Mouse (Mus musculus) embryo, embryonic 10.5 days (tissue): Measurements from ENCODE around the gene Trappc2l.
A peak's percentile ranks its signal among the peaks of the same experiment; 100 is the strongest.
"Not testable (repeated sequence)": the region's sequence is repeated elsewhere in the genome, so short reads cannot be mapped to it uniquely, and the experiment has no call there.

Experiments
- DNase-seq: peaks from one replicate; pipeline ENCODE4 v3.0.0-alpha.2; 2015; ENCODE audit warnings: low spot score

The Trappc2l gene

DNA sequence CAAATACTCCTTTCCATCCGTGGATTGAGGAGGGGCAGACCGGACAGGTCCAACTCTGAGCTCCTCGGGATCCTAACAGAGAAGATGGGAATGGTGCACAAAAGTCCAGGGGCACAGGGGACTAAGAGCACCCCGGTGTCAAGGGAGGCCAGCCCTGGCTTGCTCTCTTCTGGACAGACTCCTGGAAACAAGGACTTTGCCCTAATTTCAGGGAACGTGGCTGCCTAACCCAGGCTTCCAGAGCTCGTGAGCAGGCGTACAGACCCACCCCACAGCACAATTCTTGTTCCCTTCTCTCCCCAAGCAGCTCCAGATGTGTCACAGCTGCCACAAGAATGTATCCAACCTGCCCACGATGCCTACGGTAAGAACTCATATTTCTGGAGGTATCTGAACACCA lies 14.4 kb downstream of the Trappc2l start:
- DNase-seq = no peak

DNA sequence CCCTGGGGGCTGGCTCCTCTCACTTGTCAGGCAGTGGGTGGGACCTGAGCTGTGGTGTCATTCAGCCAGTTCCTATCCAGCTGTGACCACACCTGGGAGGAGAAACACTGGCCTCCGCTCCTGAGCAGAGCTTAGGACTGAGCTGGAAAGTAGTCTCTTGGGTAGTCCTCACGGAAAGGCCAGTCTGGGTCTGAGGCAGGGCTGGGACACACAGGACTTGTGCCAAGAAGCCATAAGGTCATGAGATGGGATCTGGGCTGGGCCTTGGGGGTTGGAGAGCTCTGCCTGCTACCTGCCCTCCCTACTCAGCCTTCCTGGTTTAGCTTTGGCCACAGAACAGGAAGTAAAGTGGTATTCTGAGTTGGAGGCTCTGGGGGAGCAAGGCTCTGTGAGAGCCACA lies 15.5 kb downstream of the Trappc2l start:
- no peak for DNase-seq

DNA sequence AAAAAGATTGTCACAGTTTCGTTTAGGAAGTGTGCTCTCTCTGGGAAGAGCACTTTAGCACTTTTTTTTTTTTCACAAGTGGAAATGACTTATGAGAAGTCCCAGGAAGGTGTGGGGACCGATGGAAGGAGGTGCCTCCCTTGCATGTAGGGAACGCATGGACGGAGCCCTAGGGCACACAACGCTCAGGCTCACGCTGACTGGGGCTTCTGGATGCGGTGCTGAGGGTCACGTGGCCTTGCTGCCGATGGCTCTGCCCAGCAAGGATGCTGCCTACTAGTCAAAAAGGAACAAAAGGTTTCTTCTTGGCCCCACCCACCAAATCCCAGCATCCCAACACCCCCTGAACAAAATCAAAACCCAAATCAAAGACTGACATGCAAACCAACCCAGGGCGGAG lies 17.9 kb downstream of the Trappc2l start:
- DNase-seq = no peak

DNA sequence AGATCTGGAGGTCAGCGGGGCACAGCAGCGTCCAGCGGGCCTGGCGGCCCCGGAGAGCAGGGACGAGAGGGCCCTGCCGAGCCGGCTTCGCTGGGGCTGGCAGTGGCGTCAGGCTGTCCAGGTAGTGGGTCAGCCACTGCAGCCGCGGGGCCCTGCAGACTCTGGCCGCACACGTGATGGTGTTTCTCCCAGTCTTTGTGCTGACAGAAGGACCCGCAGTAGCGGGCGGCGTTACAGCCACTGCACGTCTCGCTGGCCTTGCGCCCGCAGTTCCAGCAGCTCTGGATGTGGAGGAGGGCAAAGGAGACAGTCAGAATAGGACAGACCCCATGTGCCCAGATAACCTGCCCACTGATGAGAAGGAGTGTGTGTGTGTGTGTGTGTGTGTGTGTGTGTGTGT lies 19.3 kb downstream of the Trappc2l start:
- no peak for DNase-seq

DNA sequence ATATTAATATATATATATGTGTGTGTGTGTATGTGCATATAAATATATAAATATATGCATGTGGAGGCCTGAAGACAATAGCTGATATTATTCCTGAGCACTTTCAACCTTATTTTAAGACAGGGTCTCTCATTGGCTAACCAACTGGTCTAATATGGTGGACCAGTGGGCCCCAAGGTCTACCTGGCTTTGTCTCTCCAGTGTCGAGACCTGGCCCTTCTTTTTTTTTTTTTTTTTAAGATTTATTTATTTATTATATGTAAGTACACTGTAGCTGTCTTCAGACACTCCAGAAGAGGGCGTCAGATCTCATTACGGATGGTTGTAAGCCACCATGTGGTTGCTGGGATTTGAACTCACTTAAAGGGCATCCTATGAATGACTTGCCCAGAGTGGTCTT lies 20.7 kb downstream of the Trappc2l start:
- DNase-seq = not testable (repeated sequence)

DNA sequence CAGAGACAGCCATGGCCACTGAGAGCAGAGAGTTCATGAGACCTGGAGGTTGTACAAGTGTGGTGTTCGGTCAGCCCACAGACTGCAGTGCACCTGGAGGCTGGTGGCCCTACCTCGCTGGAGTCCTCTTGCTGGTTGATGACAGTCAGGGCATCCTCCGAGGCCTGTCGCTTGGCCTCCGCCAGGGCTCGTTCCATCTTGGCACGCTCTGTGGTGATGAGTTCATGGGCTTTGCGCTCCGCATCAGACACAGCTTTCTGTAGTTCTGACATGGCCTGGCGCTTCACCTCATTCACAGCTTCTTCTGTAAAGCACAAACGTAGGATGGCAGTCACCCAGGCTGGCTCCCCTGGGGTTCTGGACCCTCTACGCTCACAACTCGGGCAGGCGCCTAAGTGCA lies 21.8 kb downstream of the Trappc2l start:
- DNase-seq = no peak

DNA sequence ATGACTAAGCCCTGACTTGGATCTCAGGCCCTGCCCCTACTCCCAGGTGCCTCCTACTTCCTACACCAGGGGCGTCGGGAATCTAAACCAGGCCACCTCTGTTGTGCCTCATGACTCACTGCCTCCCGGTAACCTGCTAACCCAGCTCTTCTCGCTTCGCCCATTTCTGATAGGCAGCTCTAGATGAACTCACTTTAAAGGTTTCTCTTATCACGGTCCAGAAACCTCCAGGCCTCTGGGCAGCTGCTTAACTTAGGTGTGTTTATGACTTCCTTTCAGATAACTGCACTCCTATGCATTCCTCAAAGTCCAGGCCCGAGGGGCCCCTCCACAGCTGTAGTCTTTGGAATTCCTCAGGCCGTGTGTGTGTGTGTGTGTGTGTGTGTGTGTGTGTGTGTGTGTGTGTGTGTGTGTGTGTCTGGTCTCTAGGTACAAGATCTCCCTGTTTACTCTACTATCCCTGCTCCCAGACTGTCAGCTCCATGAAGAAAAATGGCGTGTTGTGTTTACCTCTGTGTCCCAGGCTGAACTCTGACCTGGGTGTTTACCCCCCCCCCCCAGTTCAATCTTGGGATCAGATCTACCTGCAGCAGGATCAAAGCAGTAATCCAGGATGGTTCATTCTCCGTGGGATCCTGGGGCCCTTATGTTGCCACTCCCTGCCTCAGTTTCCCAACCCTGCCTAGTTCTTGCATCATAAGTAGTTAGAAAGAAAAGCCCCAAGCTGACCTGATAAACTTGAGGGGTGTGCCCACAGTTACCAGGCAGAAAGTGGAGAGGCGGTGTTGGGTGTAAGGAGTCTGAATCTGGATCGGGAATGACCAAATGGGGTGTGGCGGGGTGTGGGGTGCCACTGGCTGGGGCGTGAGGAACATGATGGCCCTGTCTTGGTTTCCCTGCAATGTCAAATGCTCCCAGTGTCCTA lies 24.7 kb downstream of the Trappc2l start:
- no peak for DNase-seq

DNA sequence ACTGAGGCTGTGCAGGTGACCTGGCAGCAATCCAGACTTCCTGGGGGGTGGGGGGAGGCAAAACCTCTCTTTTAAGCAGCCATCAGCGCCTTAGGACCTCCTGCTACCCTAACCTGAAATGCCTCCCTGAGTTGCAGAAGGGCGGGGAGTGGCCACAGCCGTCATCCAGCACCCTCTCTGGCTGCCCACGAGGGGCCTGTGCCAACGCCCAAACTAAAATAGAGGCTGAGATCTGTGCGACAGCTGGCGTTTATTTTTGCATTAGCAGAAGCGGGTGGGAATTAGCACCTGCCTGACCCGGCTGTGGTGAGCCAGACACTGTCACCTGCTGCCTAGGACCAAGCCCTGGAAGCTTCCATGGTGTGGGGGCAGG lies 25.3 kb downstream of the Trappc2l start:
- no peak for DNase-seq

DNA sequence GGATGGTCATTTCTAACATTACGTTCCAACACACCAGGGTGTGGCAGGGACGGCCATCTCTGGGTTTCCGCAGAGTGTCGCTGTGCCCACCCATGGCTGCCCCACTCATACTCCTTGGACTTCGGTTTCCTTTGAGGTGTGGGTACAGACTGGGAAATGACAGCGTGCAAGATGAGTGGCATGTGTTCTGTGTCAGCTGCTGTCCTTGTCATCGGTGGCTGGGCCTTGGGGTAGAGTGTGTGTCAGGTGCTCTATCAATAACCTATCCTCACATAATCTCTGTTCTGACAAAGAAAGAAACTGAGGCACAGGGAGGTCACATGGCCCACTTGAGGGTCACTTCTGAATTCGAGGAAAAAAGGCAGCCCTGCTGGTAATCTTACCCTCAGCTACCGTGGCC lies 25.8 kb downstream of the Trappc2l start:
- DNase-seq = no peak

DNA sequence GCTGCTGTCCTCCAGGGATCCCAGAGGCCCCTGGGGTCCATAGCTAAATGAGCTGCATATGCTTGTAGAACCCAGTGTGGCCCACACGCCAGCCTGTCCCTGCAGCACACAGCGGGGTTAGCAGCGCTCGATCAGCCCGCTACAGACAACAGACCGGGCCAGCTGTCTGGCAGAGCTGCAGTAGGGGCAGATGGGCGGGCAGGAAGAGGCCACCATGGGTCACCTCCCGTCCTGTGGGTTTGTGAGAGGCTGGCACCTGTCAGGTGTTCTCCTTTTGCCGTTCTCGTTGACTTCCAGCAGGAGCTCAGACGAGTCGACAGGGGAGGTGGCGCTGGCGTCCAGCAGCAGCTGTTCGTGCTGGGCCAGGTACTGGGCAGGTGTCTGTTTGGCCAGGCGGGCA lies 27.2 kb downstream of the Trappc2l start:
- no peak for DNase-seq

DNA sequence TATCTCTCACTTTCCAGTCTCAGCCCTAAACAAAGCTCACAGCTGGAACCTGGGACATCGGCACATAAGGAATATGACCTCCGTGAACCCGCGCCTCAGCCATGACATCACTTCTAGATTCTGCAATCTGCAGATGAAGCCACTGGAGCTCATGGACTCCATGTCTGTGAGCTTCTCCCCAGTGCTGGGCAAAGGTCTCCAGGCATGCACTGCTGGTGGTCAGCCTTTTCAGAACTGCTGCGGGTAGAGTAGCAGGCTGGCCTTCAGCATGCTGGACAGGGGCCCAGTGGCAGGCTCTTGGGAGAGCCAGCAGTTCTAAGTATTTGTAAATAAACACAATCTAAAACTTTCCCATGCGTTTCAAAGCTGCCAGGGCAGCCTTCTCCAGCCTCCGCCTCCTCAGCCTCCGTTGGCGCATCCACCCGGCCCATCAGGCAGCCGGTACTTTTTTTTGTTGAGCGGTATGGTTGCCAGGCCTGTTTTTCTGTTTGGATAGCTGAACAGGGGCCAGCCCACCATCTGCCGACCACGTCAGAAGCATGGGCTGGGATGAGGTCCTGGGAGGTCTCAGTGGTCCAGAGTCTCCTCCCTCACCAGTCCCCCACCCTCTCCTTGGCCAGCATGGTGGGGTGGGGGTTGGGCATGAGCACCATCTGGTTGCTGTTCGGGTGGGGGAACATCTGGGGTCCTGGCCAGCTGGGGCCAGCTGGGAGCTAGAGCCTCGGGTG lies 28.2 kb downstream of the Trappc2l start:
- peak; percentile 60 for DNase-seq

DNA sequence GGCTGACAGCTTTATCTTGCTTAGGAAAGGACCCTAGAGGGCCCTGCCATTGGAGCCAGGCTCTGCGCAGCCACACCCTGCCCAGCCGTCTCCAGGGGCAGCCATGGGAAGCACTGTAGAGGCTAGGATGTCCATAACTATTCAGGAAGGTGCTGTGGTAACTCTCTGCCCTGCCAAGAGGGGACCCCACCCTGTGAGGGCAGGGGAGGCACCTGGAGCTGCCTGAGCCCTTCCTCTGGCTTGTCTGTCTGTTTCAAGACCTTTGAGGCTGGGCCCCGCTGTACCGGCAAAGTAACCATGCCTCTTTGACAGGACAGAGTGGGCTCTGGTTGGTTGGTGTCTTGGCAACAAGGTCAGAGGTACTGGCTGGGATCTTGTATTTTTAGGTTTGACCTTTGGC lies 29.4 kb downstream of the Trappc2l start:
- no peak for DNase-seq

DNA sequence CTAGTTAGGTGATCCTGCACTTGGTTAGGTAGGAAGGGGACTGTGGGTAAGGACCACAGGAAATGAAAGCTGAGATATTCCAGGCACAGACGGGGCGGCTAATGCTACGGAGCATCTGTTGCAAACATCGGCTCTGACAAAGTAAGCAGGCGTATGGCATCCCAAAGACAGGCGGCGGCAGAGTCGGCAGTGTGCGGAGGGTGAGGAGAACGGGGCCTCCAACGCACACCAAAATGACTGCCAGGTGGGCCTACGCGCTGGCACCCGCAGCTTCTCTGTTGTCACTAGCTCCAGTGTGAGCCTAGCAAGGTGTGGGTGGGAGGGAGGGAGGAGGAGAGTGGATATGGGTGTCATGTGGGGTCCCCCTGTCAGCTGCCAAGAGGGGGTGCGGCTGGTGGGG lies 30.0 kb downstream of the Trappc2l start:
- DNase-seq = no peak

DNA sequence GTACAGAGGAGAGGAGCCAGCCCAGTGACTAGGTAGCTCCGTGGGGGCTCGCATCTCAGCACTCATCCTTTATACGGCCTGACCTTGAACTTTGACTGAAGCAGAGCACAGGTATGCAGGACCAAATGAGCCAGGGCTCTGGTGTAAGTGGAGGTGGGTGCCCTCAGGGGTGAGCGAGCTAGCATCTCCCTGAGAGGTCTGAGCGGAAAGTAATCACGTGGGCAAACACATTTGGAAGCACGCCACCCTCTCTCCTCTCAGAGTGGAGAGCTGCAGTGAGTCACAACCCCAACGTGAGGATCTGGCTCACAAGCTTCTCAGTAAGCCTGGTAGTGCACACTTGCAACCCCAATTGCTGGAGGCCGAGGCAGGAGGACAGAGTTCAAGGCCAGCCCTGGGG lies 30.6 kb downstream of the Trappc2l start:
- no peak for DNase-seq

DNA sequence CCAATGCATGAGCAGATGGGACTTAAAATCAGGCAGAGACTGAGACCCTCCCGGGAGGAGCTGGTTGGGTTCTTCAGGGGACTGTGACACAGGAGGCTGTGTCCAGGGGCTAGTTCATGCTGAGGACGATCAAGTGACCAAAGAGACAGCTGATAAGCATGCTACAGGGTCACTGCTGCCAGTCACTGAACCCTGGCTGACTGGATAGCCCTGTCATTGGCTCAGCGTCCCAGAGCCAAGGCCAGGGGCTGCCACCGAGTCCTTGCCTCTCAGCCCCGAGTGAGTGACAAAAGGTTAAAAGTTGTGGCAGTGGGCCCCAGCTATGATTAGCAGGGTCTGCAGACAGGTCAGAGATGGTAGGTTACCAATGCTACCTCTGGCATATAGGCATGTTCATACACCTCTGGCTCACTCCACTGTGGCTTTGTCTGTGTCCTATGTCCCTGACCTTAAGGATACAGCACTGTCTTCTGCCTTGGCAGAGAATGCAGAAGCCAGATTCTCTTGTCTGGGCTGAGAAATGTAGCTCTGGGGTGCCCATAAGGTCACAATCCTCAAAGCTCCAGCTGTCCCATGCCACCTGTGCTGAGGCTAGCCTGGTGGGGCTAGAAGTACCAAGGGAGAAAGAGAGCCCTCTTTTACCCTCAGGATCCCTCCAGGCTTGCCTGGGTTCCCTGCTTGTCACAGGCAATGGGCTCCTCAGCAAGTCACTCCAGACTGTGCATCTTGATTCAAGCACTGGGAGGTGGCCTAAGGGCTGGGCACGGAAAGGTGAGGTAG lies 32.9 kb downstream of the Trappc2l start:
- no peak for DNase-seq

DNA sequence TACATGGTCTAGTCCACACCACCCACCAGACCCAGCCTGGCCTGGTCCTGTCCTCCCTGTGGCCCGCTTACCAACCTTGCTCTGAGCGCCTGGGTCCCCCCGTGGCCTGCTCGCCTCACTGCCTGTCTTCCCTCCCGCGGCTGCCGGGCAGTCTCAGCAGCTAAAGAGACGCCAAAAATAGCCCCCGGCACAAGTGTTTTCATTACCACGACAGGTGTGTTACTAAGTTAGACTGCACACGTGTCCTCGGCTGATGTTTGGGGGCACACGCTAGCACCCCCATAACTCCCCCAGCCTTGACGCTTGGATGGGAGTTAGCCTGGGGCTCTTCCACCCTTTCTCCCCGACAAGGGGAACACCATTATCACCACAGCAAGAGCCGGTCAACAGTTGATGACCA lies 34.9 kb downstream of the Trappc2l start:
- no peak for DNase-seq

DNA sequence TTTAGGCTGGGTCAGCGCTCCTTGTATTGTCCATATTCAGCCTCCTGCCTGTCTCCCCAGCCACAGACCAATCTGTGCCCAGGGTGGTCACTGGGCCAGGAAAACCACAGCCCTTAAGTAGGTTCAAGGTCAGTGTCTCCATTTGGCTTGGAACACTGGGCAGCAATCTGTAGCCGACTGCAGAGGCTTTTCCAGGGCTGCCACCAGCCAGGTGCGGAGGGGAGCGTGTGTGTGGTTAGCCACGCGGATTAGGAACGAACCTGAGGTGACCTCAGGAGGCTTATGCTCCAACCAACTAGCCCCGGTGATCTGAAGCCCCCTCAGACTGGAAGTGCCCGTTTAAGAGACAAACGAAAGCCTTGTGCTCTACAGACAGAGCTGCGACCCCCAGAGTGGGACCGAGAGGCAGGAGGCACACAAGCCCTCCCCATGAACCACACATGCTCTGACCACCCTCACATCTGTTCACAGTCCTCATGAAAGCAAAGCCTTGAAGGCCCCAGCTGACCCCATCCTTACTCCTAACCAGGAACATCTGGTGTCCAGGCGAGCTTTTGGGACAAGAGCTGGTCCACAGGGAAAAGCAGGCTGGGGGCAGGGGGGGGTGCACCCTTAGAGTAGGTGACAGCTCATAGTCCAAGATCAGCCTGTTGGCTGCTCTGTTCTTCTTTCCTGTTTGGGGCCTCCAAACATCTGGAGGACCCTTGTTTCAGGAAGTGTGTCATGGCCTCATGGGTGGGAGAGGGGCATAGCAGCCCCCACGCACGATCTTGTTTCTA lies 36.9 kb downstream of the Trappc2l start:
- DNase-seq = peak; percentile 52

DNA sequence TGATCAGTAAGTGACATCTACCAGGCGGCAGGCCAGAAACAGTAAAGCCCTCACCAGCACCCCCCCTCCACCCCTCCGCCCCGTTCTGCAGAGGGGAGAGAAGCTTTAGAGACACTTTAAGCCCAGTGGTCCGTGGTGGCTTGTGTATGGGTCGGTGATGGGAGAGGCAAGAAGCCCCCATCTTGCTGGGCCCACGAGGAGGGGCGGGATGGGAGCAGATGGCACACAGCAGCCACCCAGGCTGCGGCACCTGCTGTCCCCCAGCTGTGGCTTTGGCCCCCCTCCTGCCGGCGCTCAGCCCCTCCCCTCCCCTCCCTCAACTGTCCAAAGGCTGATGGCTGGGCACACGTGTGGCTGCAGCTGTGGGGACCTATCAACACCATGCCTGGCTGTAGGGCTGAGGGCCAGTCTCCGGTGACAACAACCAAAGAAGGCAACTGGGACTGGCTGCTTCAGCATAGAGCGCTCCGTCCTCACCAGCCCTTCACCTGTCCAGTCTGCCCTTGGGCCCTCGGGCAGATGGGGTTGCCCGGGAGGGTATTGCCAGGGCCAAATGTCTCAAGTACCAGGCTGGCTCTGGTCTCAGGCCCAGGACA lies 40.0 kb downstream of the Trappc2l start:
- no peak for DNase-seq

DNA sequence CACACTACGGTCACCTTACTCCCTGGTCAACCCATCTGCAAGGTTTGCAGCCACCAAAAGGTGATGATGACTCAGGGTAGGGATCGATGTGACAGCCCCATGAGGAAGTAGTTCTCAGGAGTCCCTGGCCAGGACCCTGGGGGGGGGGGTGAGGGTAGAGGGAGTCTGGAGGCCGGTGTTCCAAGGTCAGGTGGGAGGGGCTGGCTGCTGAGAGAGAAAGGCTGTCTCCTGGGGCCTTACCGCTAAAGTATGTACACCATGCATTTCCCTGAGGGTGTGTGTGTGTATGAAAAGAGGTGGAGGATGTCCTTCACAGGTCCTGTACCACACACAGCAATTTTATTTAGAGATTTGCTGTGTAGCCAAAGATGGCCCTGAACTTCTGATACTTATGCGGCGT lies 41.2 kb downstream of the Trappc2l start:
- no peak for DNase-seq

DNA sequence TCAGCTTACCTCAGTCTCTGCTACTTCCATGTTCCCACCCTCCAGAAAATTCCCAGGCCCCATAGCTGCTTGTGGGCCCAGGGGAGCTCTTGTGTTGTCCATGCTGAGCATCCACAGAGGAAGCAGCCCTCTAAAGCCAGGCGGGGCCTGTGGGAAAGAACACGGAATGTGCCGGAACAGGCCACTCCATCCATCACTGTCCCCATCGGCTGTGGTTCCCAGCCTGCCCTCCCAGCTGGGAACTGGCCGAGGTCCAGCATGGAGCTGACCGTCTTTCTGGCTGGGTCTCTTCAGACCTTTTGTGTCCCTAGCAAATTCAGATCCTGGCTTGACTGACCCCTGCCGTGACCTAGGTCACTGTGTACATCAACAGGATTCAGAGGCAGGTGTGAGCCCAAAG lies 43.3 kb downstream of the Trappc2l start:
- DNase-seq = no peak
